Mouse (Mus musculus): ENCODE data around the gene Nptn. TPM values are rescaled to one million over a fixed set of nuclear protein-coding genes. Genes with fewer than 3 reads are reported as not detected.

Gene Nptn
- polyA plus RNA-seq, 1 experiment from 2014 or later, result 145 TPM

DNA sequence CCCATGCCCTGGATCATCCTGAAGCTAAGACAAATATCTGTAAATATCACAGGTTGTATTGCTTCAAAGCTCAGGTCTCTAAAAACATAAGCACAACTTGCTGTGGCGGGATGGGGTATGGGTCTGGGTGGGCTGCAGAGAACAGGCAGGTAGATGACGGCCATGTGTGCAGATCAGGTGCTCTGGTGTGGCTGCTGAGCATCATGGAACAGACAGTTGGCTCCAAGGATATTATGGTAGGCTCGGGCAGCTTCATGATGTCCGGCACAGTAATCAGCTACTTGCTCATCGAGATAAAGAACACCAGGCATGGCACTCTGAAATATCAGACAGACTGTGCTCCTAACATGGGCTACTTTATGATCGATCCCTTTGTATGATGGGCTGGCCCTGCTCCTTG, 87.8 kb downstream of the Nptn start:
- TF ChIP-seq CTCF (IDR thresholded peaks at IDR 0.05; ENCODE audit: low read depth), result no peak
- no peaks in the 10 kb centered on the region for H3K4me1 ChIP-seq (replicated peaks; ENCODE audit: control insufficient read depth, insufficient read depth, low read length)
- 0 out of 2 replicates have a peak, but pooled peaks cover 8% of the 10 kb centered on the region for H3K36me3 ChIP-seq (ENCODE audit: control insufficient read depth, insufficient read depth)
- H3K27ac ChIP-seq (ENCODE audit: low read depth, low read length), result no peak overlapping the region
- no peak for ATAC-seq
- H3K4me2 ChIP-seq (replicated peaks; ENCODE audit: low read depth), result no peak overlapping the region
- no peak overlapping the region for H3K9ac ChIP-seq (ENCODE audit: low read depth, low read length)
- no peaks in the 10 kb centered on the region for H3K9me3 ChIP-seq (ENCODE audit: control insufficient read depth)
- no peak overlapping the region for H3K4me3 ChIP-seq (ENCODE audit: low read depth, low read length)
- H3K27me3 ChIP-seq (replicated peaks; ENCODE audit: control insufficient read depth, insufficient read depth, low read length), result no peaks in the 10 kb centered on the region
- WGBS, result 88% methylated on average over 6 of the region's 6 CpGs

DNA sequence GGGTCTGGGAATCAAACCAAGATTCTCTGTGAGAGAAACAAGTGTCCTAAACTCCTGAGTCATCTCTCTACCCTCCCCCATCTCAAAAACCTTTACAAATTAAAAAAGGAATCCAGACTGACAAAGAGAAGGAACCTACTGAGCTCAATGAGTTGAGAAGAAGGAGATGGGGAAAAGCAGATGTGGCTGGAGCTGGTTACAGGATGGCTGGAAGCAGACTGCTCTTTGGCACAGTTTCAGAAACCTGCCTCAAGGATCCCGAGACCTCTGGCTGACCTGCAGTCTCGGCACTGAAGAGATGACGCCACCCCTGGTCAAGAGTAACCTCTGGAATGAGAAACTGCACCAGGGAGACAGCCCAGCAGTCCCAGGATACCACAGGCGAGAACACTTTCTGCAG, 90.4 kb downstream of the Nptn start:
- H3K27me3 ChIP-seq (replicated peaks; ENCODE audit: control insufficient read depth, insufficient read depth, low read length), result no peaks in the 10 kb centered on the region
- no peak overlapping the region for H3K4me3 ChIP-seq (ENCODE audit: low read depth, low read length)
- no peak for ATAC-seq
- no peaks in the 10 kb centered on the region for H3K4me1 ChIP-seq (replicated peaks; ENCODE audit: control insufficient read depth, insufficient read depth, low read length)
- no peak overlapping the region for H3K9ac ChIP-seq (ENCODE audit: low read depth, low read length)
- no peaks in the 10 kb centered on the region for H3K9me3 ChIP-seq (ENCODE audit: control insufficient read depth)
- no peak overlapping the region for H3K4me2 ChIP-seq (replicated peaks; ENCODE audit: low read depth)
- 37% methylated on average over 4 of the region's 4 CpGs for WGBS
- H3K36me3 ChIP-seq (ENCODE audit: control insufficient read depth, insufficient read depth), result no peaks in the 10 kb centered on the region
- no peak for TF ChIP-seq CTCF (IDR thresholded peaks at IDR 0.05; ENCODE audit: low read depth)
- H3K27ac ChIP-seq (ENCODE audit: low read depth, low read length), result no peak overlapping the region

DNA sequence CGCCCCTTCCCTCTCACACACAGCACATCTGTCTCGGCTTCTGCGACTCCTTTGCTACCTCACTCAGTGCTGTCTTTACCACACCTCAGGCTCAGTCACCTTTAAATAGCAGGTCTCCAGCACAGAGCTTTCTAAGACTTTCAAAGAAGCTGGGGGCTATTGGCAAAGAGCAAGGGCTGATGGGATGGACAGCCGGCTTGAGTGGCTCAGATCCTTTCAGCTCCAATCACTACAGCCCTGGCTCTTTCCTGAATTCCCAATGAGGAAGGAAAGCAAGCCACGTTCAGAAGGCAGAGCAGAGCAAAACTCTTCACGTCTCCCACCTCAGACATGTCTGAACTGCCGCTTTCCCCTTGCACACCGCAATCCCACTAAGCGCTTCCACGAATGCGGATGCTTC, 92.7 kb downstream of the Nptn start:
- TF ChIP-seq CTCF (IDR thresholded peaks at IDR 0.05; ENCODE audit: low read depth), result no peak
- WGBS, result 73% methylated on average over 11 of the region's 11 CpGs

DNA sequence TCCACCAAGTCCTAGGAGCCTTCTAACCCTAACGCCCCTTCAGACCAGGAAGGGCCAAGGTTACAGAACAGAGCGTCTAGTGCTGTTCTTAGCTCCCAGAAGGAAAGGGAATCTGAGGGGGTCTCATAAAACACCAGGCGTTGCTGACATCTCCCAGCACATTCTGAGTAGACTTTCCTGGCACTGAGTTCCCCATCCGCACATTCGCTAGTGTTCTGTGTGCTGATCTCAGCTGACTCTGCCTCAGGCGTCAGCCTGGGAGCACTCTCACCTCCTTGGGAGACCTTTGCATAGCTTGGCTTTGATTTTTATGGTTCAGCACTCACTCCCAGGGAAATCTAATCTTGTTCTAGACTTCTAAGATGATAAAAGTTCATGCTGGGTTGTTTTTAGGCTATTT, 93.3 kb downstream of the Nptn start:
- TF ChIP-seq CTCF (IDR thresholded peaks at IDR 0.05; ENCODE audit: low read depth), result no peak
- no peaks in the 10 kb centered on the region for H3K4me1 ChIP-seq (replicated peaks; ENCODE audit: control insufficient read depth, insufficient read depth, low read length)
- no peak overlapping the region for H3K4me2 ChIP-seq (replicated peaks; ENCODE audit: low read depth)
- H3K36me3 ChIP-seq (ENCODE audit: control insufficient read depth, insufficient read depth), result no peaks in the 10 kb centered on the region
- no peak overlapping the region for H3K9ac ChIP-seq (ENCODE audit: low read depth, low read length)
- no peak overlapping the region for H3K27ac ChIP-seq (ENCODE audit: low read depth, low read length)
- WGBS, result 55% methylated on average over 6 of the region's 6 CpGs
- ATAC-seq, result no peak
- no peaks in the 10 kb centered on the region for H3K9me3 ChIP-seq (ENCODE audit: control insufficient read depth)
- H3K27me3 ChIP-seq (replicated peaks; ENCODE audit: control insufficient read depth, insufficient read depth, low read length), result no peaks in the 10 kb centered on the region
- H3K4me3 ChIP-seq (ENCODE audit: low read depth, low read length), result no peak overlapping the region

More for the DNA sequence above, 92.7 kb downstream of the Nptn start:
- Histone ChIP-seq H3K4me3 (ENCODE audit: low read depth, low read length) (no peak overlapping the region), H3K27ac (ENCODE audit: low read depth, low read length) (no peak overlapping the region), H3K27me3 (replicated peaks; ENCODE audit: control insufficient read depth, insufficient read depth, low read length) (no peaks in the 10 kb centered on the region), H3K4me1 (replicated peaks; ENCODE audit: control insufficient read depth, insufficient read depth, low read length) (no peaks in the 10 kb centered on the region), H3K9ac (ENCODE audit: low read depth, low read length) (no peak overlapping the region), H3K36me3 (ENCODE audit: control insufficient read depth, insufficient read depth) (no peaks in the 10 kb centered on the region), H3K4me2 (replicated peaks; ENCODE audit: low read depth) (no peak overlapping the region), H3K9me3 (ENCODE audit: control insufficient read depth) (no peaks in the 10 kb centered on the region)
- no peak for ATAC-seq

DNA sequence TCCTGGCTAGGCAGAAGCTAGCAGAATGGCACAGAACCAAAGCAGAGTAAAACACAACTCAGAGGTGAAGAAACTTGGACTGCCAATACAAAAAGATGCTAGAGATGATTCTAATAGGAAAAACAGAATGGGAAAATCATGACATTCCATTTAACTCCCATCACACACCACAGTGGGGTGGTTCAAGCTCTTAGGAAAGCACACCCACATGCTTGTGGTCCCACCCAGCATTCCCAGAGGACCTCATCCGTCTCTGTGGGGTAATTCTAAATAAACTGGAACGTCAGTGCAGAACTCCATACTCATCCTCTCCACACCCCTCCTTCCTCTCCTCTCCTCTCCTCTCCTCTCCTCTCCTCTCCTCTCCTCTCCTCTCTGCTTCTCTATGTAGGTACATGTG, 99.4 kb downstream of the Nptn start:
- Histone ChIP-seq H3K27ac (ENCODE audit: low read depth, low read length) (no peak overlapping the region), H3K4me3 (ENCODE audit: low read depth, low read length) (no peak overlapping the region), H3K27me3 (replicated peaks; ENCODE audit: control insufficient read depth, insufficient read depth, low read length) (no peaks in the 10 kb centered on the region), H3K9ac (ENCODE audit: low read depth, low read length) (no peak overlapping the region), H3K9me3 (ENCODE audit: control insufficient read depth) (no peaks in the 10 kb centered on the region), H3K4me2 (replicated peaks; ENCODE audit: low read depth) (no peak overlapping the region), H3K36me3 (ENCODE audit: control insufficient read depth, insufficient read depth) (no peaks in the 10 kb centered on the region), H3K4me1 (replicated peaks; ENCODE audit: control insufficient read depth, insufficient read depth, low read length) (no peaks in the 10 kb centered on the region)
- 33% methylated on average over 2 of the region's 2 CpGs for WGBS
- TF ChIP-seq CTCF (IDR thresholded peaks at IDR 0.05; ENCODE audit: low read depth), result no peak
- no peak for ATAC-seq

DNA sequence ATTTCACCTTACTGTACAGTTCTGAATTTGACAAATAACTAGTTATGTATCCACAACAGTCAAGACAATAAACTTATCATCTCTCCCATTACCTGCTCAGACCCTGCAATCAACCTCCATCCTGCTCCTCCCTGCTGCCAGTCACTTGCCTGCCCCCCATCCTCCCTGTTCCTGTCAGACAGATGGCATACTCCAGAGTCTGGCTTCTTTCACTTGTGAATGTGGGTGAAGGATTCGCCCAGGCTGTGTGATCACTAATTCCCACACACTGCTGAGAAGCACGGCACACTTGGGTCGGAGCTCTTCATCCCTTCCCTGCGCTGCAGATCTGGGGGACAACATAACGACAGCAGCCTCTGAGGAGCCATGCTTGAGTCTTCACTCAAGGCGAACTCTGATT, 100.1 kb downstream of the Nptn start:
- Histone ChIP-seq H3K36me3 (ENCODE audit: control insufficient read depth, insufficient read depth) (no peaks in the 10 kb centered on the region), H3K4me1 (replicated peaks; ENCODE audit: control insufficient read depth, insufficient read depth, low read length) (no peaks in the 10 kb centered on the region), H3K27me3 (replicated peaks; ENCODE audit: control insufficient read depth, insufficient read depth, low read length) (no peaks in the 10 kb centered on the region), H3K4me2 (replicated peaks; ENCODE audit: low read depth) (no peak overlapping the region), H3K4me3 (ENCODE audit: low read depth, low read length) (no peak overlapping the region), H3K9me3 (ENCODE audit: control insufficient read depth) (no peaks in the 10 kb centered on the region), H3K27ac (ENCODE audit: low read depth, low read length) (no peak overlapping the region), H3K9ac (ENCODE audit: low read depth, low read length) (no peak overlapping the region)
- 57% methylated on average over 6 of the region's 6 CpGs for WGBS
- no peak for ATAC-seq
- TF ChIP-seq CTCF (IDR thresholded peaks at IDR 0.05; ENCODE audit: low read depth), result no peak

DNA sequence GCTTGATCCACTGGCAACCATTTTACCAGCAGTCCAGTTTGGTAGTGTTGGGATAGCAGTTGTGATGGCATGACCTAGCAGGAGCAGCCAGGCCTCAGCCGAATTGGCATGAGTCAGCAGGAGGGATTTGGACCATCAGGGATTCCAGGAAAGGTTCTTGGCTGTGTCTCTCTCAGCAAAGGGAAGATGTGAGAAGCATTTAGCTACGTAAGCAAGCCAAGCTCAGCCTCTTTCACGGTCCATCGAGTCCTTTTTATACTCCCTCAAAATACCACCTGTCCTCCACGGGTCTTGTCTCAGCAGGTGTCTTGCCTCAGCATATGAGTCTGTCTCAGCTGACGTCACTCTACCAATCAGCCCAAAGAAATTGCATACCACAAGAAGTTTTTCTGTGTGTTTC, 101.3 kb downstream of the Nptn start:
- no peaks in the 10 kb centered on the region for H3K36me3 ChIP-seq (ENCODE audit: control insufficient read depth, insufficient read depth)
- no peak overlapping the region for H3K4me2 ChIP-seq (replicated peaks; ENCODE audit: low read depth)
- no peak overlapping the region for H3K9ac ChIP-seq (ENCODE audit: low read depth, low read length)
- H3K9me3 ChIP-seq (ENCODE audit: control insufficient read depth), result no peaks in the 10 kb centered on the region
- no peaks in the 10 kb centered on the region for H3K27me3 ChIP-seq (replicated peaks; ENCODE audit: control insufficient read depth, insufficient read depth, low read length)
- 69% methylated on average over 6 of the region's 6 CpGs for WGBS
- no peak for TF ChIP-seq CTCF (IDR thresholded peaks at IDR 0.05; ENCODE audit: low read depth)
- H3K27ac ChIP-seq (ENCODE audit: low read depth, low read length), result no peak overlapping the region
- no peaks in the 10 kb centered on the region for H3K4me1 ChIP-seq (replicated peaks; ENCODE audit: control insufficient read depth, insufficient read depth, low read length)
- ATAC-seq, result no peak
- no peak overlapping the region for H3K4me3 ChIP-seq (ENCODE audit: low read depth, low read length)

Data from intestine, postnatal 0 days (tissue).